Mouse (Mus musculus) stomach, postnatal 0 days (tissue): ENCODE results near the gene Samd13.

ENCODE experiments used
- CTCF ChIP-seq: IDR thresholded peaks from 2 replicates; pipeline ENCODE4 v1.5.1; 2016; ENCODE audit warnings: antibody characterized with exemption, low read depth, mild to moderate bottlenecking, moderate library complexity
- EP300 ChIP-seq: optimal IDR thresholded peaks from 2 replicates; pipeline ENCODE3; 2016; ENCODE audit warnings: antibody characterized with exemption

- TF ChIP-seq CTCF (no peak), EP300 (no peak)
These were observed 1.8 kb upstream of the Samd13 start for GRCm38 (mm10) chr3:146687121-146687725.
